Mouse (Mus musculus) hindbrain, embryonic 15.5 days (tissue): Measurements from ENCODE around the gene Map2k6. TPM values are rescaled to one million over a fixed set of nuclear protein-coding genes. Genes with fewer than 3 reads are reported as not detected.
A peak's percentile ranks its signal among the peaks of the same experiment; 100 is the strongest.

ENCODE experiments used
- ATAC-seq: fragments of 200-750 bp; cut with Nextera tagmentation; 2 replicates; pipeline ENCODE4 v1.8.0; 2017; ENCODE audit warnings: low read depth, moderate number of reproducible peaks, moderate TSS enrichment; ENCODE audit not compliant: low FRiP score
- H3K27ac ChIP-seq: fragments of 300-500 bp; sonication (generic); replicated peaks from 2 replicates; pipeline ENCODE4 v1.5.1; 2015; ENCODE audit warnings: mild to moderate bottlenecking, inconsistent platforms
- H3K27me3 ChIP-seq: fragments of 300-500 bp; sonication (generic); 2 replicates; pipeline ENCODE4 v1.6.1; 2015; ENCODE audit warnings: control low read depth, inconsistent platforms
- H3K36me3 ChIP-seq: fragments of 300-500 bp; sonication (generic); 2 replicates; pipeline ENCODE4 v1.6.1; 2015; ENCODE audit warnings: control low read depth, inconsistent platforms
- H3K4me1 ChIP-seq: fragments of 300-500 bp; sonication (generic); replicated peaks from 2 replicates; pipeline ENCODE4 v1.6.1; 2015; ENCODE audit warnings: control low read depth, inconsistent platforms
- H3K4me2 ChIP-seq: fragments of 300-500 bp; sonication (generic); 2 replicates; pipeline ENCODE4 v1.6.1; 2015; ENCODE audit warnings: moderate library complexity, mild to moderate bottlenecking, inconsistent platforms
- H3K4me3 ChIP-seq: fragments of 300-500 bp; sonication (generic); 2 replicates; pipeline ENCODE4 v1.5.1; 2015; ENCODE audit warnings: mild to moderate bottlenecking, inconsistent platforms
- H3K9ac ChIP-seq: fragments of 300-500 bp; sonication (generic); 2 replicates; pipeline ENCODE4 v1.6.1; 2015; ENCODE audit warnings: inconsistent platforms
- H3K9me3 ChIP-seq: fragments of 300-500 bp; sonication (generic); 2 replicates; pipeline ENCODE4 v1.6.1; 2016; ENCODE audit warnings: control low read depth, inconsistent platforms
- WGBS: fragments of 180-500 bp; shearing (Covaris S2); methylation state at CpG from one replicate; pipeline ENCODE4 v1.1.7; 2015; 5-methylcytosine and 5-hydroxymethylcytosine counted together
- polyA plus RNA-seq: library from polyadenylated mRNA; unstranded; fragments of >200 nt; fragmentation: Nextera tagmentation; extraction: Ambion mirVana; gene quantifications from 2 replicates; pipeline ENCODE4 v1.2.1, GENCODE M21; 2015

Map2k6 gene
- polyA plus RNA-seq, 1 experiment from 2014 or later: 26.2 TPM

- no peak overlapping the region for H3K27ac ChIP-seq
- H3K9ac ChIP-seq: no peak overlapping the region
- peaks cover 18% of the 10 kb centered on the region for H3K36me3 ChIP-seq
- H3K4me1 ChIP-seq: no peaks in the 10 kb centered on the region; the same call in 1 of the 2 replicates
- no peaks in the 10 kb centered on the region for H3K9me3 ChIP-seq
- 65% methylated on average over 6 of the region's 6 CpGs for WGBS
- H3K4me3 ChIP-seq: no peak overlapping the region
- ATAC-seq: peak; percentile 51; the same call in 1 of the 2 replicates
- no peak overlapping the region for H3K4me2 ChIP-seq
- no peaks in the 10 kb centered on the region for H3K27me3 ChIP-seq
Observed at GRCm38 (mm10) chr11:110498651-110499213, 99.8 kb downstream of the Map2k6 start.

- no peak overlapping the region for H3K4me3 ChIP-seq
- H3K27ac ChIP-seq: no peak overlapping the region
- WGBS: 87% methylated on average over 11 of the region's 11 CpGs
- H3K27me3 ChIP-seq: no peaks in the 10 kb centered on the region
- no peaks in the 10 kb centered on the region for H3K9me3 ChIP-seq
- no peaks in the 10 kb centered on the region for H3K4me1 ChIP-seq
- no peak for ATAC-seq
- H3K36me3 ChIP-seq: peaks cover 19% of the 10 kb centered on the region
- H3K4me2 ChIP-seq: no peak overlapping the region
- H3K9ac ChIP-seq: no peak overlapping the region
Observed at GRCm38 (mm10) chr11:110502937-110503670, 104.2 kb downstream of the Map2k6 start.

GRCm38 (mm10) chr11:110511466-110511865, 112.5 kb downstream of the Map2k6 start:
- Histone ChIP-seq H3K4me1 (no peaks in the 10 kb centered on the region), H3K4me3 (no peak overlapping the region), H3K36me3 (peaks cover 11% of the 10 kb centered on the region), H3K9me3 (no peaks in the 10 kb centered on the region), H3K27ac (no peak overlapping the region), H3K9ac (no peak overlapping the region), H3K4me2 (no peak overlapping the region), H3K27me3 (no peaks in the 10 kb centered on the region)
- 94% methylated on average over 7 of the region's 7 CpGs for WGBS
- ATAC-seq: no peak

GRCm38 (mm10) chr11:110518648-110519047, 119.7 kb downstream of the Map2k6 start:
- WGBS: 91% methylated on average over 1 of the region's 1 CpGs

GRCm38 (mm10) chr11:110522906-110523305, 124.0 kb downstream of the Map2k6 start:
- ATAC-seq: no peak
- Histone ChIP-seq H3K9me3 (no peaks in the 10 kb centered on the region), H3K27ac (no peak overlapping the region), H3K4me3 (no peak overlapping the region), H3K4me2 (no peak overlapping the region), H3K9ac (no peak overlapping the region), H3K27me3 (no peaks in the 10 kb centered on the region), H3K4me1 (no peaks in the 10 kb centered on the region), H3K36me3 (peaks cover 10% of the 10 kb centered on the region)
- WGBS: 93% methylated on average over 2 of the region's 2 CpGs

More at GRCm38 (mm10) chr11:110518648-110519047, 119.7 kb downstream of the Map2k6 start:
- Histone ChIP-seq H3K4me2 (no peak overlapping the region), H3K9me3 (no peaks in the 10 kb centered on the region), H3K27ac (no peak overlapping the region), H3K27me3 (no peaks in the 10 kb centered on the region), H3K36me3 (peaks cover 12% of the 10 kb centered on the region), H3K4me1 (no peaks in the 10 kb centered on the region), H3K9ac (no peak overlapping the region), H3K4me3 (no peak overlapping the region)
- no peak for ATAC-seq

- H3K9me3 ChIP-seq: no peaks in the 10 kb centered on the region
- 86% methylated on average over 4 of the region's 4 CpGs for WGBS
- no peak overlapping the region for H3K9ac ChIP-seq
- H3K4me2 ChIP-seq: no peak overlapping the region
- no peak for ATAC-seq
- no peaks in the 10 kb centered on the region for H3K4me1 ChIP-seq
- H3K4me3 ChIP-seq: no peak overlapping the region
- H3K27me3 ChIP-seq: no peaks in the 10 kb centered on the region
- H3K36me3 ChIP-seq: no peaks in the 10 kb centered on the region
- H3K27ac ChIP-seq: no peak overlapping the region
Observed at GRCm38 (mm10) chr11:110526156-110526555, 127.2 kb downstream of the Map2k6 start.

- ATAC-seq: no peak
- Histone ChIP-seq H3K4me3 (no peak overlapping the region), H3K4me1 (no peaks in the 10 kb centered on the region), H3K27me3 (no peaks in the 10 kb centered on the region), H3K4me2 (no peak overlapping the region), H3K9ac (no peak overlapping the region), H3K27ac (no peak overlapping the region), H3K9me3 (no peaks in the 10 kb centered on the region), H3K36me3 (no peaks in the 10 kb centered on the region)
- 77% methylated on average over 7 of the region's 7 CpGs for WGBS
Observed at GRCm38 (mm10) chr11:110531087-110531486, 132.2 kb downstream of the Map2k6 start.

- Histone ChIP-seq H3K9me3 (no peaks in the 10 kb centered on the region), H3K27ac (no peak overlapping the region), H3K36me3 (no peaks in the 10 kb centered on the region), H3K4me1 (no peaks in the 10 kb centered on the region), H3K9ac (no peak overlapping the region), H3K4me2 (no peak overlapping the region), H3K4me3 (no peak overlapping the region), H3K27me3 (no peaks in the 10 kb centered on the region)
- 82% methylated on average over 4 of the region's 4 CpGs for WGBS
- no peak for ATAC-seq
Observed at GRCm38 (mm10) chr11:110534856-110535255, 135.9 kb downstream of the Map2k6 start.

GRCm38 (mm10) chr11:110536533-110536932, 137.6 kb downstream of the Map2k6 start:
- no peaks in the 10 kb centered on the region for H3K9me3 ChIP-seq
- 93% methylated on average over 2 of the region's 2 CpGs for WGBS
- ATAC-seq: no peak
- no peak overlapping the region for H3K4me2 ChIP-seq
- no peaks in the 10 kb centered on the region for H3K27me3 ChIP-seq
- H3K4me3 ChIP-seq: no peak overlapping the region
- no peak overlapping the region for H3K27ac ChIP-seq
- no peaks in the 10 kb centered on the region for H3K36me3 ChIP-seq
- no peak overlapping the region for H3K9ac ChIP-seq
- no peaks in the 10 kb centered on the region for H3K4me1 ChIP-seq

GRCm38 (mm10) chr11:110537602-110538001, 138.7 kb downstream of the Map2k6 start:
- 14% methylated on average over 15 of the region's 15 CpGs for WGBS
- H3K9me3 ChIP-seq: no peaks in the 10 kb centered on the region
- no peaks in the 10 kb centered on the region for H3K4me1 ChIP-seq
- ATAC-seq: peak; percentile 38; the same call in 1 of the 2 replicates
- no peaks in the 10 kb centered on the region for H3K36me3 ChIP-seq
- H3K4me3 ChIP-seq: peak overlapping the region; percentile 23
- no peaks in the 10 kb centered on the region for H3K27me3 ChIP-seq
- peak overlapping the region; percentile 54 for H3K4me2 ChIP-seq
- H3K27ac ChIP-seq: no peak overlapping the region
- no peak overlapping the region for H3K9ac ChIP-seq

- H3K4me1 ChIP-seq: no peaks in the 10 kb centered on the region
- no peak overlapping the region for H3K9ac ChIP-seq
- WGBS: 81% methylated on average over 10 of the region's 10 CpGs
- no peaks in the 10 kb centered on the region for H3K9me3 ChIP-seq
- no peak overlapping the region for H3K4me3 ChIP-seq
- H3K27ac ChIP-seq: no peak overlapping the region
- no peak overlapping the region for H3K4me2 ChIP-seq
- no peaks in the 10 kb centered on the region for H3K36me3 ChIP-seq
- no peaks in the 10 kb centered on the region for H3K27me3 ChIP-seq
- ATAC-seq: no peak
Observed at GRCm38 (mm10) chr11:110538206-110538605, 139.3 kb downstream of the Map2k6 start.

GRCm38 (mm10) chr11:110541933-110542332, 143.0 kb downstream of the Map2k6 start:
- no peak overlapping the region for H3K4me2 ChIP-seq
- 91% methylated on average over 4 of the region's 4 CpGs for WGBS
- no peak overlapping the region for H3K9ac ChIP-seq
- no peaks in the 10 kb centered on the region for H3K4me1 ChIP-seq
- H3K27ac ChIP-seq: no peak overlapping the region
- H3K36me3 ChIP-seq: no peaks in the 10 kb centered on the region
- H3K9me3 ChIP-seq: no peaks in the 10 kb centered on the region
- ATAC-seq: no peak
- H3K4me3 ChIP-seq: no peak overlapping the region
- no peaks in the 10 kb centered on the region for H3K27me3 ChIP-seq
